Mouse (Mus musculus): ENCODE measurements around the gene Frat2. TPM values are rescaled to one million over a fixed set of nuclear protein-coding genes. Genes with fewer than 3 reads are reported as not detected.

Frat2 gene
- polyA plus RNA-seq (2012; rRNA removed) (5.2 and 5.4 TPM in 2 replicates), polyA plus RNA-seq (2014; fragmentation: Nextera tagmentation; extraction: Ambion mirVana) (2.9 and 3.4 TPM in 2 replicates)

DNA sequence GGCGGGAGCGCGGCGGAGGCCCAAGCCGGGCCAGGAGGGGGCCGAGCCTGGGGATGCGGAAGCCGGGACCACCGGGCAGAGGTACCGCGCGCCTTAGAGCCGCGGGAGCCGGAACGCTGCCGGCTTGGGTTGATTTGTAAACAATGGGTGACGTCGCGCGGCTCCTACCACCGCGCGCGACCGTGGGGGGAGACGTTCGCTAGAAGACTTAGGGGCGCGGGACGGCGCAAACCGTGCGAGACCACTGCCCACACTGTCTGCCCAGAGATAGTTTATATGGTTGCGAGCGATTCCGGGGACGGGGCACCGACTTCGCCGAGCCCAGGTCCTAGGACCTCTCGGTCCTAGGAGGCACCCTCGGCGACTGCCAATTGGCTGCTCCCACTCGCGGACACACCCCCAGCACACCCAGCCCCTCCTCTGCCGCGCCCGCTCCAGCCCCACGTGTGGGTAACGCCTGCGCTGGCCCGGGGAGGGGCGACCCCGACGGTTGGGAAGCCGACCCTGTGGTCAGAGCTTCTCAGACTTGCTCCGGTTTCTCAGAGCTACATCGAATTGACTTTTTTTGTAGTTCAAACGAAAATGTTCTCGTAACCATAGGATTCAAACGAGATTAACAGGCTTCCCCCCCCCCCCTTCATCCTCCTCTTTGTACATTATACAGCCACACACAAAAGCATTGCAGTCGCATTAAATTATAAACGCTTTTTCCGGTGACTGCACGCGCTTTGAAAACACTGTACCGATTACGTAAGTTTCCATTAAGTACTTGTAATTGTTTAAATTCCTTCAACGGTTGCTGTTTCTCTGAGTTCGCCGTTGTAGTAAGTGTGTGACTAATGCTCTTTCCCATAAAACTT lies at the start of gene Frat2:
Gene Frat2, minus strand, starts transcription at position 141 of the 860 bp plus-strand sequence.
- peak within 1 kb of the TSS; percentile 73 for H3K9ac ChIP-seq (replicated peaks)

DNA sequence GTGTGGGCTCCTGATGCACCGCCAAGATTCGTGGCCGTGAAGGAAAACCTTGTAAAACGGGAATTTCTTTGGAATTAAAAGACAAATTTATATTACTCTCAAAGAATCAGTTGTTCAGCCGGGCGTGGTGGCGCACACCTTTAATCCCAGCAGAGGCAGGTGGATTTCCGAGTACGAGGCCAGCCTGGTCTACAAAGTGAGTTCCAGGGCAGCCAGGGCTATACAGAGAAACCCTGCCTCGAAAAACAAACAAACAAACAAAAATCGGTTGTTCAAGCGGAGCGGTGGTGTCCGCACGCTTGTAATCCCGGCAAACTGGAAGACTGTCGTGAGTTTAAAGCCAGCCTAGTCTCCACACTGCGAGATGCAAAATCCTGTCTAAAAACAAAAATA lies 48.4 kb upstream of the Frat2 start:
- WGBS (ENCODE audit: insufficient replicate concordance), result 22% methylated on average over 18 of the region's 18 CpGs
- no peak for DNase-seq (ENCODE audit: low read depth in 3 of 3, low spot score in 3 of 3)
- Histone ChIP-seq H3K9me3 (ENCODE audit: control insufficient read depth, low read length) (no peaks in the 10 kb centered on the region), H3K4me3 (ENCODE audit: insufficient read depth in 1 of 2, low read depth in 2 of 2, low read length in 2 of 2) (peak overlapping the region; percentile 83 to 92), H3K4me2 (ENCODE audit: low read depth) (peak overlapping the region; percentile 80), H3K27me3 (ENCODE audit: control insufficient read depth, insufficient read depth, low read length) (no peaks in the 10 kb centered on the region), H3K36me3 (replicated peaks; ENCODE audit: control insufficient read depth, insufficient read depth, low read depth) (peaks cover 2% of the 10 kb centered on the region), H3K4me1 (replicated peaks; ENCODE audit: control insufficient read depth in 2 of 2, insufficient read depth in 2 of 2, low read length in 1 of 2) (peaks cover 5 to 19% of the 10 kb centered on the region in 2 experiments; a peak in 3 of 4 replicates), H3K9ac (replicated peaks) (peak overlapping the region; percentile 63), H3K27ac (no peak overlapping the region)
- TF ChIP-seq EP300 (IDR thresholded peaks at IDR 0.05; ENCODE audit: low read depth) (no peak), CTCF (IDR thresholded peaks at IDR 0.05; ENCODE audit: low read depth) (no peak)
- ATAC-seq (ENCODE audit: insufficient read depth), result no peak; the same call in 1 of the 2 replicates

More for the DNA sequence above, at the start of gene Frat2:
- WGBS (ENCODE audit: insufficient replicate concordance), result under 1% methylated on average over 72 of the region's 72 CpGs
- Histone ChIP-seq H3K27ac (peak within 1 kb of the TSS; percentile 72), H3K9me3 (ENCODE audit: control insufficient read depth, low read length) (no peaks in the 10 kb centered on the region; the same call in 1 of the 2 replicates), H3K36me3 (replicated peaks; ENCODE audit: control insufficient read depth, insufficient read depth, low read depth) (no peaks in the 10 kb centered on the region), H3K4me3 (ENCODE audit: insufficient read depth in 1 of 2, low read depth in 2 of 2, low read length in 2 of 2) (peak within 1 kb of the TSS; percentile 82 to 88), H3K27me3 (ENCODE audit: control insufficient read depth, insufficient read depth, low read length) (no peaks in the 10 kb centered on the region), H3K4me2 (ENCODE audit: low read depth) (peak within 1 kb of the TSS; percentile 82), H3K4me1 (replicated peaks; ENCODE audit: control insufficient read depth in 2 of 2, insufficient read depth in 2 of 2, low read length in 1 of 2) (peaks cover 0 to 21% of the 10 kb centered on the region in 2 experiments)
- DNase-seq (ENCODE audit: low read depth in 3 of 3, low spot score in 3 of 3) (peak; percentile 73 to 77 (median 77)), ATAC-seq (ENCODE audit: insufficient read depth) (peak; percentile 92)
- peak; percentile 50; the same call in 1 of the 2 replicates for TF ChIP-seq EP300 (IDR thresholded peaks at IDR 0.05; ENCODE audit: low read depth)
- no peak for TF ChIP-seq CTCF (IDR thresholded peaks at IDR 0.05; ENCODE audit: low read depth)

DNA sequence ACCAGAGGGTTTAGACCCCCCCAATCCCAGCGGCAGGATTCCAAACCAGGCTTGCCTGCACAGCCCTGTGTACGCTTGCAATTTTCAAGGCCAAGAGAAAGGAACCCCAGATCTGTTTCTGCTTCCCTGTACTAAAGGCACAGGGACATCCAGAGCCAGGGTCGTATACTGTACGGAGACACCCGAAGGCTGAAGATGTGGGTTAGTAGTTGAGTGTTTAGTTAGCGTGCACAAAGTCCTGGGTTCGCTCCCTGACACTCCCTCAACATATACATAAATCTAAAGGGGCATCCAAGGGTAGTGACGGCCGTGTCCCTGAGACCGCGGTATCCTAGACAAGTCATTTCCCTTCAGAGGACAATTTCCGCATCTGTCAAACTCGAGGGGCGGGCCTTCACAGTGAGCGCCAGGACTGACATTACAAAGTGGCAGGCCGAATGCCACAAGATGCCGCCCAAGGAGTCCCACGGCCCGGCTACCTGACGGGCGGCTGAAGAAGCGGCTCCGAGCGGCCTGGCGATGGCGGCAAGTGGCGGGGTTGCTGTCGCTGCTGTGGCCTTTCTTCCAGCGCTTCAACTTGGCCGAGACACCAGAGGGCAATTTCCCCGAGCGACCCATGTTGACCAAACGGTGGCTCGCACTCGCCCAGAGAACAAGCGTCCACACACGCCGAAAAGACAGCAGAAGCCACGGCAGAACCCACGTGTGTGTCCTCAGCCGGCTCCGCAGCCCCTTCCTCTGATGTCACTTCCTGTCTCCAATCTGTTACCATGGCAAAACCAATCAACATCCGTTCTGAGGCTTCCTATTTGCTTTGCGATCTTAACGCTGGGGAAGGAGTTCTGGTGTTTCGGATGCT lies 47.8 kb upstream of the Frat2 start, which contains the start of gene Rrp12:
Gene Rrp12, minus strand, starts transcription at position 714 of the 859 bp plus-strand sequence.
- Histone ChIP-seq H3K4me3 (ENCODE audit: insufficient read depth in 1 of 2, low read depth in 2 of 2, low read length in 2 of 2) (peak within 1 kb of the TSS; percentile 83 to 92), H3K9ac (replicated peaks) (peak within 1 kb of the TSS; percentile 63), H3K4me2 (ENCODE audit: low read depth) (peak within 1 kb of the TSS; percentile 80), H3K4me1 (replicated peaks; ENCODE audit: control insufficient read depth in 2 of 2, insufficient read depth in 2 of 2, low read length in 1 of 2) (peaks cover 5 to 17% of the 10 kb centered on the region in 2 experiments; a peak in 3 of 4 replicates), H3K36me3 (replicated peaks; ENCODE audit: control insufficient read depth, insufficient read depth, low read depth) (peaks cover 2% of the 10 kb centered on the region), H3K27ac (peak within 1 kb of the TSS; percentile 53), H3K9me3 (ENCODE audit: control insufficient read depth, low read length) (no peaks in the 10 kb centered on the region), H3K27me3 (ENCODE audit: control insufficient read depth, insufficient read depth, low read length) (no peaks in the 10 kb centered on the region)
- peak; percentile 85 for ATAC-seq (ENCODE audit: insufficient read depth)
- under 1% methylated on average over 46 of the region's 46 CpGs for WGBS (ENCODE audit: insufficient replicate concordance)
- TF ChIP-seq CTCF (IDR thresholded peaks at IDR 0.05; ENCODE audit: low read depth) (no peak), EP300 (IDR thresholded peaks at IDR 0.05; ENCODE audit: low read depth) (peak; percentile 5; the same call in 1 of the 2 replicates)
- DNase-seq (ENCODE audit: low read depth in 3 of 3, low spot score in 3 of 3), result peak; percentile 86 to 91 (median 88)

DNA sequence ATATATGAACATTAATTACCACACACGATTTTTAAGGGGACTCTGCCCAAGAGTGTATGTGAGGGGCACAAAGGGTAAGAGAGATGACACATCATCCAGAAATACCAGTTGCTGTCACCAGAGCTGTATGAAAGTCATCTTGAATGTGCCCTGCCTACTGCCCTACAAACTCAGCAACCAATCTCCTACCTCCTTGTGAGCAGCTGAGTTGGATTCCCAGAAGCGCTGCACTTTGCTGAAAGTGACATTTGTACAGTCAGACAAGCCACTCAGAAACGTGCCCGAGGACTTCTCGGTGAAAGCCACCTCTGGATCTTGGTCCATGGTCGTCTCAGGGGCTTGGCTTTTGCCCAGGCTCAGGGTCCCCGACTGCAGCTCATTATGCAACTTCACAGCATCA lies 47.0 kb upstream of the Frat2 start:
- Histone ChIP-seq H3K36me3 (replicated peaks; ENCODE audit: control insufficient read depth, insufficient read depth, low read depth) (peaks cover 2% of the 10 kb centered on the region), H3K9me3 (ENCODE audit: control insufficient read depth, low read length) (no peaks in the 10 kb centered on the region), H3K27ac (no peak overlapping the region; the same call in 1 of the 2 replicates), H3K4me1 (replicated peaks; ENCODE audit: control insufficient read depth in 2 of 2, insufficient read depth in 2 of 2, low read length in 1 of 2) (peaks cover 5 to 15% of the 10 kb centered on the region in 2 experiments; a peak in 3 of 4 replicates), H3K4me2 (ENCODE audit: low read depth) (peak overlapping the region; percentile 80), H3K4me3 (ENCODE audit: insufficient read depth in 1 of 2, low read depth in 2 of 2, low read length in 2 of 2) (peak overlapping the region; percentile 83 to 92), H3K27me3 (ENCODE audit: control insufficient read depth, insufficient read depth, low read length) (no peaks in the 10 kb centered on the region), H3K9ac (replicated peaks) (peak overlapping the region; percentile 63)
- WGBS (ENCODE audit: insufficient replicate concordance), result 17% methylated on average over 7 of the region's 7 CpGs
- no peak for ATAC-seq (ENCODE audit: insufficient read depth)
- DNase-seq (ENCODE audit: low read depth in 3 of 3, low spot score in 3 of 3), result peak in 1 of 3 experiments; percentile 53
- no peak for TF ChIP-seq EP300 (IDR thresholded peaks at IDR 0.05; ENCODE audit: low read depth)
- TF ChIP-seq CTCF (IDR thresholded peaks at IDR 0.05; ENCODE audit: low read depth), result no peak
